Mouse (Mus musculus): ENCODE data around the gene Vmn2r40. TPM values are rescaled to one million over a fixed set of nuclear protein-coding genes. Genes with fewer than 3 reads are reported as not detected.

Gene Vmn2r40
- not detected for polyA plus RNA-seq (2014; fragmentation: Illumina TruSeq; extraction: RNeasy Lipid Tissue Mini Kit (QIAGEN cat#74804); ENCODE audit: low read depth, low replicate concordance)

DNA sequence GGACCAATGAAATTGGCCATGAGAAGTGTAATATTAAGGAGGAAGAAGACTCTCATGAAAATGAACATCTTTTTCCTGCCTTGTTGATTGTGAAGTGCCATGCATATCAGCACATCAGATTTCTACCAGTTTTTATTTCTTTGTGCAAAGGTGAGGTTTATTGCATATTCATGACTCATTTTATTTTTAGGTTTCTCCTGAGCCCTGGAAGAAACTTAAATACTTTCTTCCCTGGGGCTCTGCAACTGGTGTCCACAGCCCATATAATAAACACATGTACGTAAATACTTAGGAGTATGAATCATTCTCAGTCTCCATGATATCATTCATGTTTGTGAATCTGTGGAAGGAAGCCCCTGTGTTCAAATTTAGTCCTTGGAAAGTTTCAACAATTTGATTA lies at the start of gene Vmn2r40:
Gene Vmn2r40, minus strand, starts transcription at position 101 of the 400 bp plus-strand sequence.

Other genes starting within 250 kb of the Vmn2r40 start
- gene Vmn2r39, start 99.4 kb upstream of the Vmn2r40 start, polyA plus RNA-seq (2014; fragmentation: Illumina TruSeq; extraction: RNeasy Lipid Tissue Mini Kit (QIAGEN cat#74804); ENCODE audit: low read depth, low replicate concordance), result not detected
- gene Vmn2r38, start 166.4 kb upstream of the Vmn2r40 start, polyA plus RNA-seq (2014; fragmentation: Illumina TruSeq; extraction: RNeasy Lipid Tissue Mini Kit (QIAGEN cat#74804); ENCODE audit: low read depth, low replicate concordance), result not detected

Measured in adrenal gland, adult 10 weeks (tissue).